Mouse (Mus musculus) myocyte (in vitro differentiated cells): Measurements from ENCODE around the gene Zfp462. TPM values are rescaled to one million over a fixed set of nuclear protein-coding genes. Genes with fewer than 3 reads are reported as not detected.

Experiments used
- H3K27me3 ChIP-seq: one replicate; pipeline ENCODE4 v1.6.1; 2011; ENCODE audit not compliant: control insufficient read depth, insufficient read depth, insufficient read length
- H3K36me3 ChIP-seq: one replicate; pipeline ENCODE4 v1.6.1; 2011; ENCODE audit not compliant: control insufficient read depth, insufficient read depth
- H3K4me2 ChIP-seq: one replicate; pipeline ENCODE4 v1.6.1; 2011; ENCODE audit warnings: low read depth, control low read depth
- H3K4me3 ChIP-seq: one replicate; pipeline ENCODE4 v1.5.1; 2011; ENCODE audit warnings: mild to moderate bottlenecking, control low read depth, moderate library complexity
- H3K79me2 ChIP-seq: one replicate; pipeline ENCODE4 v1.6.1; 2011; ENCODE audit not compliant: control insufficient read depth, insufficient read depth
- H3ac ChIP-seq: one replicate; pipeline ENCODE4 v1.6.1; 2011; ENCODE audit not compliant: control insufficient read depth, insufficient read length
- CEBPB ChIP-seq: IDR thresholded peaks from 2 replicates; pipeline ENCODE4 v1.6.1; 2011; ENCODE audit warnings: mild to moderate bottlenecking, moderate library complexity; ENCODE audit not compliant: poor library complexity, insufficient read depth, severe bottlenecking
- E2F4 ChIP-seq: IDR thresholded peaks from one replicate; pipeline ENCODE4 v1.6.1; 2011; ENCODE audit warnings: mild to moderate bottlenecking, control low read depth, moderate library complexity; ENCODE audit not compliant: insufficient read depth
- MAX ChIP-seq: IDR thresholded peaks from one replicate; pipeline ENCODE4 v1.6.1; 2011; ENCODE audit warnings: low read depth, mild to moderate bottlenecking, control low read depth
- MYOD1 ChIP-seq, 3 experiments: IDR thresholded peaks; one replicate each; pipeline ENCODE4 v1.6.1; 2011; ENCODE audit warnings: control low read depth in 2 of 3, low read depth in 2 of 3, mild to moderate bottlenecking in 2 of 3, moderate library complexity in 1 of 3; ENCODE audit not compliant: insufficient read length in 2 of 3, control insufficient read depth in 1 of 3
- MYOG ChIP-seq, 3 experiments: IDR thresholded peaks; one replicate each; pipeline ENCODE4 v1.6.1; 2011; ENCODE audit warnings: control low read depth in 2 of 3, low read depth in 2 of 3, mild to moderate bottlenecking in 2 of 3; ENCODE audit not compliant: insufficient read length in 2 of 3, control insufficient read depth in 1 of 3, insufficient read depth in 1 of 3
- POLR2A ChIP-seq: IDR thresholded peaks from one replicate; pipeline ENCODE4 v1.6.1; 2011; ENCODE audit warnings: low read depth, mild to moderate bottlenecking, control low read depth, moderate library complexity; ENCODE audit not compliant: insufficient read length
- POLR2AphosphoS2 ChIP-seq: IDR thresholded peaks from one replicate; pipeline ENCODE4 v1.6.1; 2011; ENCODE audit warnings: low read depth, control low read depth; ENCODE audit not compliant: insufficient read length
- REST ChIP-seq: IDR thresholded peaks from one replicate; pipeline ENCODE4 v1.6.1; 2011; ENCODE audit warnings: mild to moderate bottlenecking, control low read depth, moderate library complexity; ENCODE audit not compliant: insufficient read depth, insufficient read length
- SRF ChIP-seq: IDR thresholded peaks from one replicate; pipeline ENCODE4 v1.6.1; 2011; ENCODE audit warnings: low read depth; ENCODE audit not compliant: control insufficient read depth, insufficient read length
- TCF12 ChIP-seq: IDR thresholded peaks from one replicate; pipeline ENCODE4 v1.6.1; 2011; ENCODE audit warnings: mild to moderate bottlenecking, control low read depth; ENCODE audit not compliant: poor library complexity, insufficient read depth, severe bottlenecking
- TCF3 ChIP-seq: IDR thresholded peaks from one replicate; pipeline ENCODE4 v1.6.1; 2011; ENCODE audit warnings: low read depth, control low read depth; ENCODE audit not compliant: insufficient read length
- USF1 ChIP-seq: IDR thresholded peaks from one replicate; pipeline ENCODE4 v1.6.1; 2011; ENCODE audit warnings: low read depth, mild to moderate bottlenecking, control low read depth, moderate library complexity
- polyA plus RNA-seq: library from polyadenylated mRNA; unstranded; fragments of >200 nt; fragmentation: generic; extraction: Trizol; gene quantifications from one replicate; pipeline ENCODE4 v1.2.1, GENCODE M21; 2012; ENCODE audit warnings: missing spikeins

Zfp462 gene
- 3.1 TPM for polyA plus RNA-seq

- TF ChIP-seq POLR2A: peak; percentile 42
- peak in 1 of 3 experiments; percentile 12 for TF ChIP-seq MYOG (IDR thresholded peaks at IDR 0.05; ENCODE audit: control insufficient read depth in 1 of 3, insufficient read depth in 1 of 3, insufficient read length in 2 of 3, low read depth in 2 of 3)
- TF ChIP-seq MYOD1 (IDR thresholded peaks at IDR 0.05; ENCODE audit: control insufficient read depth in 1 of 3, insufficient read length in 2 of 3, low read depth in 2 of 3): no peak
- no peak within 1 kb of the TSS for H3ac ChIP-seq
Measured at GRCm38 (mm10) chr4:54944921-54945430, at the start of gene Zfp462. TSS of gene Zfp462 (plus strand) at chr4:54945048.

DNA sequence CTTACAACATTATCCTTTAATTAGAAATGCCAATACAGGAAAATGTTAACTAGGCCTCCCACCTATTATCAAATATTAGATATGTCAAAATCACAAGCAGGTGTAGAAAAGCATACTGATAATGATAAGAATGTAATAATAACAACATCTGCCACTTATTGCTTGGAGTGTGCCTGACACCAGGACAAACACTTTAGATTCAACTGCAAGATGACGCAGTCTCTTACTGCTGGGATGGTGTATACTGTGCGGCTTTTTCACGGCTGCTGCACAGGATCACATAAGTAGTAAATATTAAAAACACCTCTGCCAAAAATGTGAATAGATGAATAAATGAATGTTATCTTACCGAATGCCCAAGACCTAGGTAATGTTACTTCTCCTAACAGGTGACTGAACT, 48.8 kb upstream of the Zfp462 start:
- H3ac ChIP-seq: no peak overlapping the region
- H3K4me3 ChIP-seq: no peak overlapping the region
- H3K79me2 ChIP-seq: no peaks in the 10 kb centered on the region
- TF ChIP-seq MAX (no peak), TCF12 (no peak), USF1 (no peak), MYOD1 (IDR thresholded peaks at IDR 0.05; ENCODE audit: control insufficient read depth in 1 of 3, insufficient read length in 2 of 3, low read depth in 2 of 3) (no peak), CEBPB (no peak), TCF3 (no peak), POLR2AphosphoS2 (no peak), SRF (no peak), POLR2A (no peak), E2F4 (no peak)
- H3K4me2 ChIP-seq: no peak overlapping the region
- no peaks in the 10 kb centered on the region for H3K36me3 ChIP-seq
- H3K27me3 ChIP-seq: no peaks in the 10 kb centered on the region

More at GRCm38 (mm10) chr4:54944921-54945430, at the start of gene Zfp462:
- Histone ChIP-seq H3K4me2 (peak within 1 kb of the TSS; percentile 98), H3K27me3 (no peaks in the 10 kb centered on the region), H3K4me3 (peak within 1 kb of the TSS; percentile 96), H3K79me2 (peaks cover 7% of the 10 kb centered on the region), H3K36me3 (no peaks in the 10 kb centered on the region)

- H3ac ChIP-seq: no peak overlapping the region
- no peaks in the 10 kb centered on the region for H3K79me2 ChIP-seq
- no peak overlapping the region for H3K4me2 ChIP-seq
- no peak overlapping the region for H3K4me3 ChIP-seq
- no peaks in the 10 kb centered on the region for H3K36me3 ChIP-seq
- TF ChIP-seq TCF3: no peak
- no peak for TF ChIP-seq MYOG (IDR thresholded peaks at IDR 0.05; ENCODE audit: control insufficient read depth in 1 of 3, insufficient read depth in 1 of 3, insufficient read length in 2 of 3, low read depth in 2 of 3)
- TF ChIP-seq E2F4: no peak
- no peak for TF ChIP-seq REST
- TF ChIP-seq SRF: no peak
- TF ChIP-seq MYOD1 (IDR thresholded peaks at IDR 0.05; ENCODE audit: control insufficient read depth in 1 of 3, insufficient read length in 2 of 3, low read depth in 2 of 3): no peak
- TF ChIP-seq MAX: no peak
- TF ChIP-seq POLR2A: no peak
- no peak for TF ChIP-seq USF1
- TF ChIP-seq POLR2AphosphoS2: no peak
- no peak for TF ChIP-seq CEBPB
- TF ChIP-seq TCF12: no peak
- H3K27me3 ChIP-seq: no peaks in the 10 kb centered on the region
Measured at GRCm38 (mm10) chr4:54904641-54905040, 40.2 kb upstream of the Zfp462 start.

DNA sequence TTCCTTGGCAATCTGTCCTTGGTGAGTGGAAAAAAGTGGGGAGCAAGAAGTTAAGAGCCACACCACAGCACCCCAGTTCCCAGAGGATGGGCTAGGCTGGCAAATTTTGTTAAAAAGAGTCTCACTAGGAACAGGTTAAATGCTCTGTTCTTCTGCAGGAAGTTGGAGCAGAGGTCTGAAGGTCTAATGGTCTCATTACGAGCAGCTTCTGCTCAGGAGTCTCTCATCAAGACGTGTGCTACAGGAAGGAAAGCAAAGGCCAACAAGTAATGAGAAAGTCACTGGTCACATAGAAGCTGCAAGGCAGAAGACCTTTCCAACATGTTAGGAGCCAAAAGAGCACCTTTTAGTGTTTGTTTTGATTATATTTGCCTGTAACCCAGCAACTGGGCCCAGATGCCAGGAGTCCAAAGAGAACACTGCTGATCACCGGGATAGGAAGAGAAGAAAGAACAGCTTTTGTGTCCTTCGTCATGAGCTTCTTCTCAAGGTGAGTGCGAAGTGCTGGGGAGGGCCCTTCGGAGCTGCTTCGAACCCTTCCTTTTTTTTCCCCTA, 39.4 kb upstream of the Zfp462 start:
- no peaks in the 10 kb centered on the region for H3K27me3 ChIP-seq
- no peaks in the 10 kb centered on the region for H3K79me2 ChIP-seq
- no peaks in the 10 kb centered on the region for H3K36me3 ChIP-seq
- H3K4me3 ChIP-seq: no peak overlapping the region
- H3ac ChIP-seq: no peak overlapping the region
- no peak overlapping the region for H3K4me2 ChIP-seq
- no peak for TF ChIP-seq REST
- no peak for TF ChIP-seq MAX
- TF ChIP-seq TCF12: no peak

GRCm38 (mm10) chr4:54910300-54910699, 34.5 kb upstream of the Zfp462 start:
- Histone ChIP-seq H3K79me2 (no peaks in the 10 kb centered on the region), H3K36me3 (no peaks in the 10 kb centered on the region), H3K27me3 (no peaks in the 10 kb centered on the region), H3K4me2 (no peak overlapping the region), H3K4me3 (no peak overlapping the region), H3ac (no peak overlapping the region)
- TF ChIP-seq TCF3 (no peak), MYOD1 (IDR thresholded peaks at IDR 0.05; ENCODE audit: control insufficient read depth in 1 of 3, insufficient read length in 2 of 3, low read depth in 2 of 3) (no peak), CEBPB (peak; percentile 93), MYOG (IDR thresholded peaks at IDR 0.05; ENCODE audit: control insufficient read depth in 1 of 3, insufficient read depth in 1 of 3, insufficient read length in 2 of 3, low read depth in 2 of 3) (no peak)
